In genomic region chr2:73059550-73060258, GRCm38 (mm10) we compare ENCODE assay signal across 10 mouse cellular contexts.
A peak's percentile ranks its signal among the peaks of the same experiment; 100 is the strongest.
DNase-seq lines count a peak whose midpoint lies in the region; ATAC-seq and TF ChIP-seq lines count a peak whose summit lies in the region.
"Had no signal": no experiment of that assay in that cellular context is flagged by ENCODE, and none has a peak within 500 bp of the region (broad histone marks: within the 10 kb centered on the region; RNA-seq: fewer than 3 reads in every experiment).

No protein-coding gene starts in this region.

- peak; percentile 42 for DNase-seq in kidney, adult 2 months
- DNase-seq in CD8-positive naive resting alpha-beta T cell, adult 2 months (ENCODE audit: low read depth in 2 of 2, low spot score in 2 of 2), result peak; percentile 39 to 56
- DNase-seq in lung, postnatal 10 days, result peak; percentile 62
- DNase-seq in urinary bladder, postnatal 36 days (ENCODE audit: low spot score in 2 of 2), result no peak
- no peak for DNase-seq in forebrain, embryonic 10.5 days (ENCODE audit: extremely low spot score, low spot score)

- H3K4me3 ChIP-seq in kidney, adult 2 months (ENCODE audit: insufficient read depth, low read depth, low read length), result no peak overlapping the region
- no peak overlapping the region for H3K4me3 ChIP-seq in kidney, embryonic 14.5 days (ENCODE audit: low read length)
- H3K4me3 ChIP-seq in bone marrow macrophage, adult 2 months (ENCODE audit: insufficient read depth, low read length), result no peak overlapping the region
- H3K4me3 ChIP-seq in heart, embryonic 13.5 days, result no peak overlapping the region
- H3K4me3 ChIP-seq in forebrain, embryonic 10.5 days, result no peak overlapping the region
- H3K4me3 ChIP-seq: lung, embryonic 15.5 days; stomach, embryonic 15.5 days had no signal

- 25% methylated on average over 12 of the region's 12 CpGs for WGBS in kidney, adult 2 months
- 25% methylated on average over 12 of the region's 12 CpGs for WGBS in kidney, embryonic 14.5 days
- WGBS in heart, embryonic 13.5 days, result 19% methylated on average over 12 of the region's 12 CpGs
- 42% methylated on average over 12 of the region's 12 CpGs for WGBS in forebrain, embryonic 10.5 days

- H3K9me3 ChIP-seq in kidney, embryonic 14.5 days (ENCODE audit: control insufficient read depth, low read length), result 0 out of 2 replicates have a peak, but pooled peaks cover 2% of the 10 kb centered on the region
- no peaks in the 10 kb centered on the region for H3K9me3 ChIP-seq in heart, embryonic 13.5 days
- no peaks in the 10 kb centered on the region for H3K9me3 ChIP-seq in forebrain, embryonic 10.5 days
- H3K9me3 ChIP-seq: lung, embryonic 15.5 days; stomach, embryonic 15.5 days had no signal

- H3K27me3 ChIP-seq in kidney, adult 2 months (replicated peaks; ENCODE audit: control insufficient read depth, insufficient read depth, low read length), result no peaks in the 10 kb centered on the region
- H3K27me3 ChIP-seq in kidney, embryonic 14.5 days (ENCODE audit: control insufficient read depth, insufficient read depth, low read length), result no peaks in the 10 kb centered on the region
- H3K27me3 ChIP-seq in heart, embryonic 13.5 days (replicated peaks), result no peaks in the 10 kb centered on the region; the same call in 1 of the 2 replicates
- no peaks in the 10 kb centered on the region for H3K27me3 ChIP-seq in forebrain, embryonic 10.5 days (ENCODE audit: poor library complexity, severe bottlenecking)
- H3K27me3 ChIP-seq: lung, embryonic 15.5 days; stomach, embryonic 15.5 days had no signal

- no peaks in the 10 kb centered on the region for H3K4me1 ChIP-seq in kidney, adult 2 months (ENCODE audit: control insufficient read depth, insufficient read depth, low read length)
- 0 out of 2 replicates have a peak, but pooled peaks cover 2% of the 10 kb centered on the region for H3K4me1 ChIP-seq in kidney, embryonic 14.5 days (ENCODE audit: control insufficient read depth, insufficient read depth, low read length)
- peaks cover 39% of the 10 kb centered on the region for H3K4me1 ChIP-seq in bone marrow macrophage, adult 2 months (ENCODE audit: control insufficient read depth, insufficient read depth, low read length)
- H3K4me1 ChIP-seq in heart, embryonic 13.5 days, result peaks cover 13% of the 10 kb centered on the region
- 0 out of 2 replicates have a peak, but pooled peaks cover 5% of the 10 kb centered on the region for H3K4me1 ChIP-seq in forebrain, embryonic 10.5 days

- H3K4me2 ChIP-seq in kidney, embryonic 14.5 days (replicated peaks; ENCODE audit: low read depth, low read length), result no peak overlapping the region
- peak overlapping the region; percentile 52 for H3K4me2 ChIP-seq in heart, embryonic 13.5 days
- H3K4me2 ChIP-seq: lung, embryonic 15.5 days; stomach, embryonic 15.5 days had no signal

- TF ChIP-seq CTCF in kidney, adult 2 months (conservative IDR thresholded peaks at IDR 0.05; ENCODE audit: insufficient read depth, insufficient read length, low read depth, low read length), result peak; percentile 43
- TF ChIP-seq CTCF in bone marrow macrophage, adult 2 months (IDR thresholded peaks at IDR 0.05; ENCODE audit: low read depth, low read length), result peak; percentile 33; the same call in 1 of the 2 replicates

- ATAC-seq in kidney, embryonic 14.5 days (ENCODE audit: low FRiP score, low TSS enrichment), result no peak
- no peak for ATAC-seq in heart, embryonic 13.5 days (ENCODE audit: extremely low read depth, insufficient number of reproducible peaks, low FRiP score, low TSS enrichment)

- TF ChIP-seq POLR2A in kidney, adult 2 months (IDR thresholded peaks at IDR 0.05; ENCODE audit: low read depth, low read length), result no peak
- no peak for TF ChIP-seq POLR2A in bone marrow macrophage, adult 2 months (IDR thresholded peaks at IDR 0.05; ENCODE audit: borderline replicate concordance, low read depth, low read length)

- no peak overlapping the region for H3K27ac ChIP-seq in kidney, adult 2 months (ENCODE audit: insufficient read depth, low read depth, low read length)
- no peak overlapping the region for H3K27ac ChIP-seq in kidney, embryonic 14.5 days (ENCODE audit: low read depth, low read length)
- H3K27ac ChIP-seq in bone marrow macrophage, adult 2 months (ENCODE audit: insufficient read depth, low read depth, low read length), result no peak overlapping the region
- peak overlapping the region; percentile 49; the same call in 1 of the 2 replicates for H3K27ac ChIP-seq in heart, embryonic 13.5 days (replicated peaks)
- no peak overlapping the region for H3K27ac ChIP-seq in forebrain, embryonic 10.5 days
- H3K27ac ChIP-seq: lung, embryonic 15.5 days; stomach, embryonic 15.5 days had no signal

- no peaks in the 10 kb centered on the region for H3K36me3 ChIP-seq in kidney, adult 2 months (ENCODE audit: control insufficient read depth, insufficient read depth, low read length)
- H3K36me3 ChIP-seq in kidney, embryonic 14.5 days (ENCODE audit: control insufficient read depth, insufficient read depth, low read length), result no peaks in the 10 kb centered on the region
- no peaks in the 10 kb centered on the region for H3K36me3 ChIP-seq in heart, embryonic 13.5 days
- no peaks in the 10 kb centered on the region for H3K36me3 ChIP-seq in forebrain, embryonic 10.5 days (replicated peaks)
- H3K36me3 ChIP-seq: lung, embryonic 15.5 days; stomach, embryonic 15.5 days had no signal

- no peak overlapping the region for H3K9ac ChIP-seq in kidney, embryonic 14.5 days (ENCODE audit: low read depth, low read length)
- H3K9ac ChIP-seq in heart, embryonic 13.5 days, result no peak overlapping the region
- H3K9ac ChIP-seq: lung, embryonic 15.5 days; stomach, embryonic 15.5 days had no signal

Comparison
In these comparisons a context has a peak if more than half of its experiments do, and no peak if none do; other contexts are left out.
1. DNase-seq: peak in kidney, adult 2 months (single experiment), CD8-positive naive resting alpha-beta T cell, adult 2 months (2 of 2) and lung, postnatal 10 days (single experiment); none in urinary bladder, postnatal 36 days (0 of 2) and forebrain, embryonic 10.5 days (single experiment).